Mouse (Mus musculus) lung, postnatal 0 days (tissue): Measurements from ENCODE around the gene Arid3a.

Experiments used
- CTCF ChIP-seq: IDR thresholded peaks from 2 replicates; pipeline ENCODE4 v1.5.1; 2016; ENCODE audit warnings: antibody characterized with exemption, mild to moderate bottlenecking
- EP300 ChIP-seq: IDR thresholded peaks from 2 replicates; pipeline ENCODE4 v1.6.1; 2016; ENCODE audit warnings: antibody characterized with exemption, mild to moderate bottlenecking, control low read depth

DNA sequence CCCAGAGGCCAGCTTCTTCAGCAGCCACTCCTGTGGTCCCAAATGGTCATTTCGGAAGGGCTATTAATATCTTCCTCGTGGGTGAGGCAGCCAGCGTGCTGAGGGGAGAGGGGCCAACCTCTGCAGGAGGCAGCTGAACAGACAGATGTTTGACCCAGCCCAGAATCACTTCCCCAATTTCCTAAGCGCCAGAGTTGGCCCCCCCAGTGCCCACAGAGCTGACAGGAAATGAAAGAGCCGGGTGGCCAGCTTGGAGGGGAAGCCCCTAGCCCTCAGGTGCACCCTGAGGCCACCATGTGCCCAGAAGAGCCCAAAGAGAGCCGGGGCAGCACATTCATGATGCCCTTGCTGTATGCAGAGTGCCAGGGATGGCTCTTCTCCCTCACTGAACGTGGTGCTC is 13.9 kb downstream of the Arid3a start:
- TF ChIP-seq CTCF (no peak), EP300 (no peak)
